Mouse (Mus musculus) thymus, adult 18-20 months (tissue): Measurements from ENCODE around the gene Lrrc27.

Source experiments
- DNase-seq, 2 experiments: peaks; one replicate each; pipeline ENCODE4 v3.0.0; 2022; ENCODE audit warnings: mixed read lengths in 2 of 2

The Lrrc27 gene

DNA sequence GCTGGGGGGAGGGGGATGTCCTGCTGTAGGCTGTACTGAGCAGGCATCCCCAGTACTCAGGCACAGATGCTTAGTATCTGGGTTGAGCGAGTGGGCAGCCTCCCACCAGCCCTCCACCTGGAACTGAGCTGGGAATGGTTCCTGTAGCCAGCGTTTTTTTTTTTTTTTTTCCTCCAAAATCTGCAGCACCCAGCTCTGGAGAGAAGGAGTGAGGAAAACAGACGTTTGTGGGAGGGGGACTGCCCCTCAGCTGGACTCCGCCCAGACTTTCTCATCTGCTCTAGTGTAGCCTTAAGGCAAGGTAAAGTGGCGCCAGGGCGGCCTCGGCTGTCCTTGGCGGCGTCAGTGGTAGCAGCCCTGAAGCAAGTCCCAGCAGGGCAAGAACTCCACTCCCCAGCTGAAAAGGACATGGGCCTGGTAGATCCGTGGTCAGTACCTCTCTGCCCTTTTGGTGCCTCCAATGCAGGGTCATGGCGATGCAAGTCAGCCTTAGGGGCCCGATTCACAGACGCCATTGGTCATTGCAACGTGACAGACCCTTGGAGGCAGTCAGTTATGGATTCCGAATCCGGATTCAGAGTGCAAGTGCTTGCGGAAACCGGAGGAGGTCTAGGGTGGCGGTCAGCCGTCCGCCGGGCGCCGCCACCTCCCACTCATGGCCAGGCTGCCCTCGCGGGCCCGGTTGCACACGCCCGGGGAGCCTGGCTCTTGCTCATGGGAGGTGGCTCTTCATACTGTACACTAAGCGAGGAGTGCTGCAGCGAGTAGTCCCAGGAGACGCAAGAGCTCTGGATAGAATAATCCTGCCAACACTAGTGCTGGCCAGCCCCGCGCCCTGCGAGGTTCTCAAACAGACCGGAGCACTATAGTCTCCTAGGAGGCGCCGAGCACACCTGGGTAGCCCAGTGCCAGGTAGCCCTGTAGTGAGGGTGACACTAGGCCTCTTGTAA, 34.4 kb downstream of the Lrrc27 start:
- DNase-seq: no peak

DNA sequence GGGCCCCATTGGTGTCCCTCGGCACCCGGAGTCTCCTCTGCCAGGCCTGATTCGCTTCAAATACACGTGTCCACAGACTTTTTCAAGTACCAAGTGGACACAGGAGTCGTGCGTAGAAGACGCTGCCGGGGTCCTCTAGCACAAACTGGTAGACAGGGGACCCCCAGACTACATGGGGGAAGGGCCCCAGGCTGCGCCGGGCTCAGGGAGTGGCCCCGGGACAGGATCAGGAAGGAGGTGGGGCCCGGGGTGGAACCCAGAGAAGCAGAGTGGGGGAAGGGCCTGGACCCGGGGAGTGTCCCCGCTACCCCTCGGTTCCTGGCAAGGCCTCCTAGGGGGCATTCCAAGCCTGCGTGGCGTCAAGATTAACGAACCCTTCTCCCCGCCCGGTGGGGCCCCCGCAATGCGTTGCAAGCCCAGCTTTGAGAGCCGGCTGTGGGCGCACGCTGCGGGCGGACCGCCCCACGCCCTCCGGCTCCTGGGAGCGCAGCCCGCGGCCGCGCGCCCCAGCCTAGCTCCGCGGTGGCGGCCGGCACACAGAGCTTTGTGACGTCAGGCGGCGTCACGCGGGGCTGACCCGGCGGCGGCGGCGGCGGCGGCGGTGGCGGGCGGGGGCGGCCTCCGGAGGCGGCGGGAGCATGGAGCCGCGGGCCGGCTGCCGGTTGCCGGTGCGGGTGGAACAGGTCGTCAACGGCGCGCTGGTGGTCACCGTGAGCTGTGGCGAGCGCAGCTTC, 35.3 kb downstream of the Lrrc27 start, which contains the start of gene Pwwp2b:
TSS of gene Pwwp2b (plus strand) at position 602 of the 734 bp plus-strand sequence.
- peak; percentile 52 to 53 for DNase-seq

DNA sequence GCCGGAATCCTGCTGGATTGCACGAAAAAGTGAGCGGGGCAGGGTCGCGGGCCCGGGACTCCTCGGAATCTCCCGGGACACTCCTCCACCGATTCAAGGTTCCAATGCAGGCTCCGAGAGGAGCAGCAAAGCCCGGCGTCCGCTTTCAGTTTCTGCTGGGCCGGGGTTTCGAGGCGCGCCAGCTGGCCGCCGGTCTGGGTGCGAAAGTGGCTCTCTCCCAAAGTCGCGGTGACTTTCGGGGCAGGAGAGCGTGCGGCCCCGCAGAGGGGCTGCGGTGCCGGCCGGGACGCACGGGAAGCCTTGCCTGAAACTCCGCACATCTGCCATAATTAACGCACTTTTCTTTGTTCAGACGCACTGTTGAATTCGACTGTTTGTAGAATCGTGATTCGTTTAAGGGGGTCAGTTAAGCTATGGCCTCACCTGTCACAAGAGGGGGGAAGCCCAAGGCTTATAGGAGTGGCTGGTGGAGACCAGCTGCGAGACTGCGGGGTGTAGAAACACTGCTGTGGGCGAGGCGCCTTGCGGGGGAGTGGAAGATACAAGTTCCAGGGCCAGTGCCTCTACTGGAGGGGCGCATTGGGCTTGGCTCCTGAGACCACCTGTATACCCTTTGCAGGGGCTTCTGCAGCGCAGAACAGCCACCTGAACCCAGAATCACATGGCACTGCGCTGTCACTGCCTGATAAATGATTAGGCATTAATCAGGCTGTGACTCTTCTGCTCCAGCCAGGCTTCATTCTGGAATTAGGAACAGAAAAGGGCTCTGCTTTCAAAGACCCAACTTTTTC, 36.0 kb downstream of the Lrrc27 start:
- no peak for DNase-seq

DNA sequence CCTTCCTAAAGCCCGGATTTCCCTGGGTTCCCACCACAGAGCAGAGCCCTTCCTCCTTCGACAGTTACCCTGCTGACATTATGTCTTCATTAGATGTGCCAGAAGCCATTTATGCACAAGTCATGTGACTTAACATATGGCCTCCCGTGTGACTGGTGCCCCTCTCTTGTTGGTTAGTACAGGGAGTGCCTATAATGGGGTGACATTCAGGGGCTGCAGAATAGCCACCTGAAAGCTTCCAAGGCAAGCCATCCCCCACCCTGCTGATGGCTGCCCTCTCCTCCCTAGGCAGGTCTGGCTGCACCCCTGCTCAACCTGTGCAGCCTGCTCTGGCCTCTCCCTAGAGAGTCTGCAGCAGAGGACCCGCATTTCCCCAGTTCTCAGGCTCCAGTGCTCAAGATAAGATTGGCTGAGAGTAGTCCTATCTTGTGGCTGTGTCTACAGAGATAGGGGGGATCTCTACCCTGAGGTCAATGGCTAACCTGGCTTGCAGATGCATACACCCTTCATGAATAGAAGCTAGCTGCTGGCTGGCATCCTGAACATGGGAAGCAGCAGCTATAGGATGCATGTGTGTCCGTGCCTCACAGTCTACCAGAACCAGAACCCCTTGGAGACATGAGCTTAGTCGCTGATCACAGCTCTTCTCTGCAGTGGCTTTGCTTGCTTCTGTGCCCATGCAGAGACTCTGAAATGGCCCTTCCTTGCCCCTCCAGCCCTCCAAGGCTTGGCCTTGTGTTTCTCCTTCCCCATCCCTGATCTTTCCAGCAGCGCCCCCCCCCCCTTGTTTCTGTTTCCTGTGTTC, 36.8 kb downstream of the Lrrc27 start:
- no peak for DNase-seq

DNA sequence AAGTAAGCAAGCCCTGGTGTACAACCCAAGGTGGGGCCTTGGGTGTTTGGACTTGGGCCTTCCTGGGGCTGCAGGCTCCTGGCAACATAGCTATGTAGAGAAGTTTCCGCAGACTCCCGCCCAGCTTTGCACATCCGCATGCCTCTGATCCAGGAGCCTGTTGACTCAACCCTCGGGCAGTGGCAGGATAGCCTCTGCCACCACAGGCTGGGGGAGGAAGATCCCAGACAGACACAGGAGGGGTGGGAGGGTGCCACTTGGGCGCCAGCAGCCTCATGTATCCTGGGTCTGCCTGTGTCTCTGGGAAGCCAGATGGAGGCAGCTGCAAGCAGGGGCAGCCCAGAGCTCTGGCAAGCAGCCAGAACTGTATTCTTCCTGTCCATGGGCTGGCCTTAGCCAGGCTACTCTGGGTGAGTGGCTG, 39.1 kb downstream of the Lrrc27 start:
- DNase-seq: no peak

DNA sequence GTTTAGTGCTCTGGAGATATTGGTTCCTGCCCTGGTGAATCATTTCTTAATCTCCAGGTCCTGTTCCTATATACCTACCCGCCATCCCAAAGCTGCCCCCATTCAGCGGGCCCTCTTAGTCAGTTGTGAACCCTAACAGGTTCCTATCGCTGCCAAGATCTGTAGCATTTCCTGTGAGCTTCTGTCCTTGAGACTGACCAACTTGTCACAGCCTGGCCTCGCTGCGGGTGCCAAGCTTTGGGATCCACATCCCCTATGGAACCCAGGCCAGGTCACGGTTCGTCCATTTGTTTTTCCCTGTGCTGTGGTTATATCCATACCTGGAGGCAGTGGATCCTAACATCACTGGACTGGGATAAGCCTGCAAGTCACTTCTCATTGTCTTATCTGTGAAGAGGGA, 39.8 kb downstream of the Lrrc27 start:
- DNase-seq: no peak

DNA sequence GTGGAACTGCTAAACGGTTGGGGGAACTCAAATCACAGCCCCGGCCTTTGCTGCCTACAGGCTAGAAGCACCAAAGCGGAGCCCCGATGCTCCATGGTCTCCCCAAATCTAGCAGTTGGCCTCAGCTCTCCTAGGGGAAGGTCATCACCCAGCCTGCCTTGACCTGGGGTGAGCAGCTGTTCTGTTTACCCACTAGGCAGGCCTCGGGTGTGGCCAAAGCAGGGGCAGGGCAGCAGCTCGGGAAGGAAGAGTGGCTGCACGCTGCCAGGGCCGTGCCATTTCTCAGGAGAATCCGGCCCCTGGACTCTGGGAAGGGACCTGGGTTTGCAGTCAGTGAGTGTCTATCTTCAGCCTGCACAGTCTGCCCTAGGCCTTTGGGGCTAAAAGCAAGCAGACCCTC, 40.2 kb downstream of the Lrrc27 start:
- DNase-seq: no peak

DNA sequence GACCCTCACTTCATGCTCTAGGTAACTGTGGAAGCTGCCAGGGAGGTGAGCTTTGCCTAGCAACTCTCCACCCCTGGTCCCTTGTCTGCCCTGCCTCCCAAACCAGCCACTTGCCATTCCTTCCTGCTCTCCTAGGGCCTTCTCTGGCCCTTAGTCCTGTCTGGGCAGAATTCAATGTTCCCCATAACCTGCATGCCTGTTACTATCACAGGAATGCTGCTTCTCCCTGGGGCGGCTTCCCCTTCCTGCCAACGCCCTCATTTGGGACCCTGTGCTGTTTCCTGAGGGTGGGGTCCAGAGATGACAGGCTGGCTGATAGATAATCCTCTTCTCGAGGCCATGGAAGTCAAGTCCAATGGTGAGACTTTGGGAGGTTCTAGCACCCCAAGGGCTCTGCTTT, 40.7 kb downstream of the Lrrc27 start:
- DNase-seq: no peak

DNA sequence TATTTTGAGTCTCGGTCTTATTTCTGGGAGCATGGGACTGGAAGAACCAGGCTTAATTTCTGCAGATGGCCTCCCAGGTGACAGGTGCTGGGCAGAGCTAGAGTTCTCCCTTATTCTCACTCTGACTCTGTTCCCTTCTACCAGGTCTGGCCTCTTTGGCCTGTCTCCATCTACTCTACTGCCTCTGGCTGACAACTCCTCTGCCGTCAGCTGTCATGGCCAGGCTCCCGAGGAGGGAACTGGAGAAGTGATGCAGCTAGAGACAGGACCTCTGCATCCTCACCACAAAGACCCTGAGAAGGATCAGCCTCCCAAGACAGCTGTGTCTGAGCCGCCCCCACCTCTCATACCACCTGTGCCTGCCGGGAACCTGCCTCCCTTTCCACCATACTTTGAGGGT, 41.8 kb downstream of the Lrrc27 start:
- no peak for DNase-seq

DNA sequence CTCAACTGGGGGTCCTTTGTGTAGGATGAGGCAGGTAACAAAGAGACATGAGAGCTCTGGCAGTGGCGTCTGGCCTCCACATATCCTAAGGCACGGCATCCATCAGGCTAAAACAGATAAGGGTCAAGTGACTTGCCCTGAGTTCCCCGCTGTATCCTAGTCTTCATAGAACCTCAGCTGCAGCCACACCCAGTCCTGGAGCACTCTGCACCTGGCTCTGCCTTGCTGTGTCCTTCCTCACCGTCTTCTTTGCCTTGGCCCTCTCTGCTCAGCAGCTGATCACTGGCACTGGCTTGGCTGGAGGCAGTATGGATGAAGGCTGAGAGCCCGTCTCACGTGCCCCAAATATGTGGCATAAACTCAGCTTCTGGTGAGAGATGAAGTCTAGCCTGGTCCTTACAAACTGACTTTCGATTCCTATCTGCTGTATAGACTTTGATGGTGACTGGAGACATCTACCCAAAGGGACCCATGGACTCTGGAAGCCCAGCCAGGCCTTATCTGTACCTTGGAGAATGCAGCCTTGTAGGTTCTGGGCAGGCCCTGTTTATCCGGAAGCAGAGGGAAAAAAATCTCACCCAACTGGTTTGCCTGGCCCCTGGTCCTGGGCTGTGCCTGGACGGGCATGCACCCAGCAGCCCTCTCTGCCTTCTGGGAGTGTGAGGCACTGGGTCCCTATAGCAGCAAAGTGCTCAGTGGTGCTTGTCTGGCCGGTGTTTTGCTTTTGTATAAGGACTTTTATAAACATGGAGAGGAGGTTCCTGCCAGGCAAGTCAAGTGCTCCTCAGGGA, 45.2 kb downstream of the Lrrc27 start:
- DNase-seq: no peak

DNA sequence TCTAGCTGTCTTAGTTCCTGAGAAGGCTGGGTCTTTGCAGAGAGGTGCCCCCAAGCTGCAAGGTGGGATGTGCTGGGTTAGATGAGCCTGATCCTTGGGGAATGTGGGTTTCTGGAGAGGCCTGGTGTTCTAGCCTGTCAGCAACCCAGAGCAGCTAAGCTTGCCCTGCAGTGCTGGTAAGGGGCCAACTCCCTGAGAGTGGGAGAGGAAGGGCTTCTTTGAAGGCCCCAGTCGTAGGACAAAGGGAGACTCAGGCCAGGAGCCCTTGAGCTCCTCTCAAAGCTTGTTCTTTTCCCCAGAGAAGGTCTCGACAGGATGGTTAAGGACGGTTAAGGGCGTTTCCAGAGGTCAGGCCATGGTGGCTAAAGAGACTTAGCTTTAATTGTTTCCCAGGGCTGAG, 51.5 kb downstream of the Lrrc27 start:
- no peak for DNase-seq

DNA sequence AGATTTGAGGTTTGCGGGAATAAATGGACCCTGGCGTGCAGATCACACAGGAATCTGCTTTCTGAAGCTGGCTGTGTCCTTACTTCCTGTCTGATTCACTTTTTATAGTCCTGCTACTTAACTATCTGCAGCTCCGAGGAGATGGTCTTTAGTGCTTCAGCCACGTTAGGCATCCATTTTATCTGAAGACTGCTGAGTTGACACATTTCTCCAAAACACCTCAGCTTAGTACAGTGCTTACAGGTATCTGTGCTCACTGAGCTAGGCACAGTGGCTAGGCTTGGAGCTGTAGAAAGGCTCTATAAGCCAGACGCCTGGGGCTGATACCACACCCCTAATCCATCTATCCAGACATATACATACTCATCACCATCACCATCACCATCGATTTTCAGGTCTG, 52.8 kb downstream of the Lrrc27 start:
- DNase-seq: no peak

DNA sequence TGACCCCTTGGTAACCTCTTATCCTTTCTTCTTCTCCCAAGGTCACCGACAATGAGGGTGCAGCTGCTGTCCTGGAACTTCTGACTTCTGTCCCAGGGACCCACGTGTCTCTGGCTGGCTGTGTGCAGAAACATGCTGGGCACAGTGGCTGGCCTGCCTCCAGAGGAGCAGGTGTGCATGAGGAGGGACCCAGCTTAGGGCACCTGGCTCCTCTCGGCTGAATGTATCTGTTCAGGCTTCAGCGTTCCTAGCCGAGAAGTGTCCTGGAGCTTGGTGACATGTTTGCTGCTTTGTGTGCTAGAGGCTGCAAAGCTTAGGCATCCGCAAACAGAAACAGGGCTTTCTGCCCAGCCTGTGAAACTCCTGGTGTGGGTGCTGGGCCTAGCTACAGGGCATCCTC, 53.6 kb downstream of the Lrrc27 start:
- no peak for DNase-seq

DNA sequence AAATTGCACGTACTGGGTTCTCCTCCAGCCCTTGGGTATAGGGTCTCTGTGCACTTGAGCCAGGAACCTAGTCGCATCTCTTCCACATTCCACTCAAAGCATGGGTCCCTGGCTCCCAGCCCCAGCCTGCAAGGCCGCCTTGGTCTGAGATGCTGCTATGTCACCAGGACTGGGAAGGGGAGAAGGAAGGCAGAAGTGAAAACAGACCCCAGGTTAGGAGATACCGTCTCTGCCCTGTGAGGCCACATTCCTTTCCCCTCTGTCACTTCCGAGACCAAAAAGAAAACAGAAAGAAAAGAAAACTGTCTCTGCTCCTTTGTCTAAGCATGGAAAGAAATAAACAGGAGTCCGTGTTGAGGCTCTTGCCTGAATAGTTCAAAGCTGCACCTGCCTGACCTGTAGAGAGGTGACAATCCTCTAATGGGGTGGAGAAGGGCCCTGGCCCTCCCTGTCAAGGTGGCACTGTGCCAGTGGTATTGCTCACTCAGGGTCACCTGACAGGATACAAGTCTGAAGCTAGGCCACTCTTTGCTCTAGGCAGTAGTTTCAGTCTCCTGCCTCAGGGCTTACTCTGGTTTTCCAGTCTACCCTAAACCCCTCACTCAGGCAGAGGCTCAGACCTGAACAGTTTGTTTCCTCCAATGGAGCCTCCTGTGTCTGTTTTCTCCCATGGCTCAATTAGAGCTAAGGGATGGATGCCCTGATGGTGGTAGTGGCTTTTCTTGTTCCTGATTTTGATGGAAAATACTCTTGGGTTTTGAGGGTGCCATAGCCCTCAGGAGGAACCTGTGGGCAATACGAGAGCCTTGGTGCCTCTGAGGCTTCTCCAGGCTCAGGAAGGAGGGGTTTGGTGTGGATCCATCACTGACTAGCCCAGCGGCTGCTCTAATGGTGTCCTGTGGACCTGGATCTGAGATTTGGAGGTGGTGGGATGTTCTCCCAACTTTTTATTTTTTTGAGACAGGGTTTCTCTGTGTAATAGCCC, 54.4 kb downstream of the Lrrc27 start:
- DNase-seq: no peak

DNA sequence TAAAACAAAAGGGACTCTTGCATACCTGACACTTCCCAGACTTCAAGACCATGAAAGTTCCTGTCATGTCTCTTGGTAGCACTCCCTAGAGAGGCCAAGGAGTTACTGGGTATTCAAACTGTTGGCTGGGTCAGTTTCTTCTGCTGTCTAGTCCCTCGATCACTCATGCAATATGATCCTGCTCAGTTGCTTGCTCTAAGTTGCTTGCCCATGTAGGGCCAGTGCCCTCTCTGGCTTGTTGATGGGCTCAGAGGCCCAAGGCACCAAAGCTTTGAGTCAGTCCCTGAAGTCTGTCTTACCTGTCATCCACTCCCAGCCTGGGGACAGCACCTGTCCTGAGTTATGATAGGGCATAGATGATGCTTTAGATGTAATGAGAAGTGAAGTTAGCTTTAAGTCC, 58.0 kb downstream of the Lrrc27 start:
- DNase-seq: no peak

DNA sequence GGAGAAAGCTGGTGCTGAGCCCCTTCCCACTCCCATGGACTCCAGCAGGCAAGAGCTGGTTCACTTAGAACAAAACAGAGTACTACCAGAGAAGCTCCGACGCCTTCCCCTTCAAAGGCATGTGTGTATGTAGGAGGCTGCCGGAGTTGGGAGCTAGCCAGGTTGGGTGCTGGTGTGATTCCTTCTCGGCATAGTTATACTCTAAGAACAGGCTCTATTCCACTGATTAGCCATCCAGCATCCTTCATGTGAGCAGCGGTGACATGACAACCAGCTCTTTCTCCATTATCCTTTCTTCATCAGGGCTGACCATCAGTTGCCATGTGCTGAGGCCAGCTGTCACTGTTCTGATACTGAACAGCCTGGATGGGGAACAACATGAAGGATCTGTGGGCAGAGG, 59.1 kb downstream of the Lrrc27 start:
- DNase-seq: no peak

DNA sequence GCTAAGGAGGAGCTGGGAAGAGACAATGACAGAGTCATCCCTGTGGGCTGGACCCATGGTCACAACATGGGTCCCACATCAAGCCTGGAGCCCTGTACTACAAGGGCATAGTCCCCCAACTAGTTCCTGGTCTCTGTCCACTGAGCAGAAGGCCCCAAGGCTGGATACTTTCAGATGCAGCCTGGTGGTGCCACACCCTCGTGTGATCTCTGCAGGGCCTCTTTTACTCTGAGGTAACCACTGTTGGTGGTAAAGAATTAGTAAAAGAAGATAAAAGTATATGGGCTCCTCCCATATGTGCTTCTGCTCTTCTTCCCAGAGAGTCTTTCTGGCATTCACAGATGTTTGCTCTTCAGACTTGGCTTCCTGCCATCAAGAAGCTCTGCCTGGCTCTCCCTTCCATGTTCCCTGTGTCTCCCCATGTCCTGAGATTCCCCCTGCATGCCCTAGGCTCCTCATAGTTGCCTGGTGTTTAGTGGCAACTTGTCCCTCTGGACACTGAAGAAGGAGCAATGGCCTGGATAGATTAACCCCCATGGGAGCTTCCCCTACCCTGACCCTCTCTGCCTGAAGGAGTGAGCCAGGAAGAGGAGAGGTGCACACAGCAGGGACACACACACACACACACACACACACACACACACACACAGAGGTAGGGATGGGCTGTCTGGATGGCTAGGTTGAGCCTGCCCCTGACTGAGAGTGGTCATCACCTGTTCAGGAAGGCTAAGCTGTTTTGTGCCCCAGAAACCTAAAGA, 60.0 kb downstream of the Lrrc27 start:
- no peak for DNase-seq

DNA sequence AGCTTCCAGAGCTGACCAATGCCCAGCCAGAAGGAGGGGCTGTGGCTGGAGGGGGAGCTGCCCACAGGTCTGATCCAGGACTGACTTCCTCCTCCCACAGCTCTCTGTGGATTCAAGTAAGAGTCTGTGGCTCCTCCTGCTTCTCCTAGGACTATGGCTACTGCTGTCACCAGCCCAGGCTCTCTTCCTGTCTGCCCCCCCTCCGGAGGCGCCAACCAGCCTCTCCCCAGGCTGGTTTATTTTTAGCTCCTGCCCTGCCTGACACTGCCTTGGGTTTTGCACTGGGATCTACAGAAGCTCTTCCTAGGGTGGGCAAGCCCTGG, 60.6 kb downstream of the Lrrc27 start:
- DNase-seq: no peak

DNA sequence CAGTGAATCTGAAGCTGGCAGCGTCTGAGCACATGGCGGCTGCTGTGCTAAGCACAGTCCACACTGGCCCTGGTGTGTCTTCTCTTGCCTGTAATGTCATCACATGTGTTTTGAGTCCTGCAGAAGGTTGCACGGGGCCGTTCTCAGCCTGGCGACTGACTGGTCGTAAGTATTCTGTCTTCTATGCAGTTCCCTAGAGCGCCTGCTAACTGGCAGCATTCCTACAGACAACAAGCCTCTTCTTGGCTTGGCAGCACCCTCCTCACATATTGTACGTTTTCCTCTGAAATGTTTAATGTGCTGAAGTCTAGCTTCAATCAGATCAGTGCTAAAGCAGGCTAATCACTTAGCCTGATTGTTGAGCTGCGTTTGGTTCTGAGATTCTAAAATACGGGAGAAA, 62.8 kb downstream of the Lrrc27 start:
- DNase-seq: no peak

DNA sequence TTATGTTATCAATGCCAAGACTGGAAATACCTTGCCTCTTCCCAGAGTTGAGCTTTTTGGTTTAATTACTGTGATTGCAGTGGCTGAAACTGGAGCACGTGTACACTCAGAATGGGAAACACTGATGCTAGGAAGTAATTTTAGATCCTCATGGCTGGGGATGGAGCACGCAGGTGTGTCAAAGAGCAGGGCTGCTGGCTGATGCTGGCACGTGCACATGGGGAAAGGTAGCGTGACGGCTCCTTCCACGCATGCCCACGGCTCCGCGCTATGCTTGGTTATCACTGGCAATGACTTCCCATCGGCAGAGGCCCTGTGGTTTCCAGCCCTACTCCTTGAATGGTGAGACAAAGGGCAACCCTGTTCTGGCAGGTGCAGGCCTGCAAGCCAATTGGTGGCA, 63.4 kb downstream of the Lrrc27 start:
- no peak for DNase-seq
